Mouse (Mus musculus) lung, postnatal 36 days (tissue): ENCODE measurements at regions not wholly inside any gene's neighbourhood (a gene's known extent, or its start where the extent isn't known, plus 50 kb on each side); places are given as distances from the start of the nearest gene placed in this dataset.

Experiments used
- DNase-seq: peaks from one replicate; pipeline ENCODE4 v3.0.0; 2022; ENCODE audit warnings: mixed read lengths

DNA sequence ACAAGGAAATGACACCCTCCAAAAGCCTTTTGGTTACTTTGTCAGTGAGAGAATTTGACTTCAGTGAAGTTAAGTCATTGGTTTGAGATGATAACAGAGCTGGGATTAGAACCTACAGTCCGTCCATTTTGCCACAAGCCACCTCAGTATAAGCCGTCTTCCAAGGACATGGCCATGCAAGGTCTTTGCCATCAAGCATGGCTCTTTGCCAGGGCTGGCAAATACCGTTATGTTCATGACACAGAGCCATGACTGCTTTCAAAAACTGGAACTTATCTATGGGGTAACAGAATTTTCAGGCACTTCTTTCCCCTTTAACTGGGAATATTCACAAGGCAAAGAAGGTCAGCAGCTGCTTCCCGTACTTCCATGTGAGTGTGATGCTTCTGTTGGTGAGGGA, 441.9 kb upstream of the Fam19a5 start:
- no peak for DNase-seq

DNA sequence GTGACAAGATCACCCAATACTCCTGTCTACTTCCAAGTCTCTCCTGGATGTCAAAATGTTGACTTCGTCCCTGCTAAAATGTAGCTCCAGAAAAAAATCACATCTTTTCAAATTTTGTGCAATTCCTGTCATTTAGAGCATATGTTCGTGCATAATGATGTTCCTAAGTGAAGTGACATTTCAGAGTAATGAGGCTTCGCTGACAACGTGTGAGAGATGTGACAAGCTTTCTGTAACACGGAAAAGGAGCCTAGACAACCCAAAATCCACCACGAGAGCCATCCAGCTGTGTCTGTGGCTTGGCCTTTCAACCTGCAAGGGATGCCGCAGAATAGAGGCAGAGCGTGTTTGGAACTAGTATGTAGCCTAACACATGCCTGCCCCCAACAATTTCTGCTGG, 438.1 kb upstream of the Fam19a5 start:
- no peak for DNase-seq

DNA sequence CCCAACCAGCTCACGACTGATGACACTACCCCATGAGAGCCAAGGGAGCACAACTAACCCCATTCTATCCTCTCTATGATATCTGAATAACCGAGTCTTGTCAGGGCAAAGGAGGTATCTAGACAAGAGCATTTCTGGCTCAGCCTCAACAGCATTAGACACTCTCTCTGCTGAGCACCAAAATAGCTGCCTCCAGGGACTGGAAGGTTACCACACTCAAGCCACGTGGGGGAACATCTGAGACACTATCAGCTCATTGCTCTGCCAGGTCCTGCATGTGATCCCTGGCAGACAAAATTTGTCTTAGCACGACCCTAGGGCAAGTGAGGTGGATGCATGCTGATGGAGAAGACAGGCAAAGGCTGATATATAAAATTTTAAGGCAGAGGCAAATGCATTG, 436.4 kb upstream of the Fam19a5 start:
- DNase-seq, result no peak

DNA sequence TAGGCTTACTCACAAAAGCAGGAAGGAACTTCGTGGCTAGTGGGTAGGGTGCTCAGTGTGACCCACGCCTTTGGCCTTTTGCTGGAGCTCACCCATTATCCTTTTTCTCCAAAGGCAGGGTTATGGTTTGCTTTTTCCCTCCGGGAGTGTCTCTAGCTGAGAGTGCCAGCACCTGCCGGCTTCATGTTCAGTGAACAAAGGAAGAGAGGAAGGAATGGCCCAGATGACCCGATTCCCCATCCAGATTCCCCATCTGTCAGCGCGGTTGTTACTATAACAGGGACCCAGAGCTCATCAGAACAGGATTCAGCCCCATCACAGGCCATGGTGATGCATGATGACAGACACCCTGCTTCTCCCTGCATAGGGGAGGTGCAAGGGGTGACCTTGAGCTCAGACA, 435.7 kb upstream of the Fam19a5 start:
- DNase-seq, result no peak

DNA sequence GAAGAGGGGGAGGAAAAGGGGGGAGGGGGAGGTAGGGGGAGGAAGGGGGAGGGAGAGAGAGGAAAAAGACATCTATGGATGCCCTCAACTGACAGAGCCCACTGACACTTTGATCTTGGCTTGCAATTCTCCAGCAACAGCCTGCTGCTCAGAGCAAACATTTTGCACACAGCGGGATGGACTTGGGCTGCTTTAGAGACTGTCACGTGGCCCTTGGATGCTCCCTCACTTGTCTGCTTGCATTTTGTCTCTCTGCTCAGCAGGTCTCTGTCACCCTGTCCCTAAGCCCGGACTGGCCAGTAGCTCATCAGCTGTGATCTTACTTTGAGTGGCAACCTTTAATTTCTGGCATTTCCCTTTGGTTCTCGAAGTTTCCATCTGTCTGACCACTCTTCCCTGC, 421.4 kb upstream of the Fam19a5 start:
- DNase-seq, result no peak

DNA sequence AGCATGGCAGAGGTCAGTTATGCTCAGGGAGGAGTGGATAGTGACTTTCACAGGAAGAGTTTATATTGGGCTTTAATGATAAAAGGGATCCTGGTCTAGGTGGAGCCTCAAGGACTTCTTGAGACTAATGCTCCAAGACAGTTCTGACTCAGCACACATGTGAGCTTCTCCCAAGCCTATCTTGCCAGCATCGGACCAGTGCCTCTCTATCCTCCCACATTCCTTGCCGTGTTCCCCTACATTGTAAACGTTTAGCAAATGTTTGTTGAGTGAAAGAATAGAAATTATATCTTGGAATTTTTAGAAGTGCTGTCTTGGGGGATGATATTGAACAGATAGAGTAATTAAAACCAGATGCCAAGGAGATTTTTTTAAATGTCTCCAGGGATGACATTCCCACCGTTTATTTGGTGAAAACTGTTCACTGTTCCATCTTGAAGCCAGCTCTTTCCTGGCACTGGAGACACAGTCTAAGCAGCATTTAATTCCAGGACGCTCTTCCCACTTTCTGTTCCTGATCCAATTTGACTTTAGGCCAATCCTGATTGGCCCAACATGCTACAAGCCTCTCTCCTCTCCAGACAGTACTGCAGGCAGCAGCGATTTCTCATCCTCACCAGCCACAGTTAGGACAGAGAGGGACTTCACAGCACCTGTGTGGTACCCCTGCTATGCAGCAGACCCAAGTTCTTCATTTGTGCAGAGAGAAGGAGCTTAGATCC, 418.5 kb upstream of the Fam19a5 start:
- DNase-seq, result peak; percentile 2

DNA sequence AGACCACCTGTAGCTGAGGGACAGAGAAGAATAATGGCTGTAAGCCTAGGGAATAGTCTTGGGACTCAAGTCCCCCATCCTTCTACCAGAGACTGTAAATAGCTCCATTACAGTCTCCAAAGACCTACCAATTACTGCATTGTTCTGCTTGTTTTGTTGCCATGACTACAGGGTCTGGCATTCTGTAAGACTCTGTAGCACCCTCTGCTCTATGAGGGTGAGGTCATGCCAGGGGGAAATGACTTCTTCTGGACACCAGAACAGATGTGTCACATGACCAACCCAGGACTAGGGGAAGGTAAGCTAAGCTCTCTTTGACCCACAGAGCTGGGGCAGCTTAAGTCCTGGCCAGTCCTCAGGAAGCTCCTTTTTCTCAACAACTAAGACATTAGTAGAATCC, 405.2 kb upstream of the Fam19a5 start:
- no peak for DNase-seq

DNA sequence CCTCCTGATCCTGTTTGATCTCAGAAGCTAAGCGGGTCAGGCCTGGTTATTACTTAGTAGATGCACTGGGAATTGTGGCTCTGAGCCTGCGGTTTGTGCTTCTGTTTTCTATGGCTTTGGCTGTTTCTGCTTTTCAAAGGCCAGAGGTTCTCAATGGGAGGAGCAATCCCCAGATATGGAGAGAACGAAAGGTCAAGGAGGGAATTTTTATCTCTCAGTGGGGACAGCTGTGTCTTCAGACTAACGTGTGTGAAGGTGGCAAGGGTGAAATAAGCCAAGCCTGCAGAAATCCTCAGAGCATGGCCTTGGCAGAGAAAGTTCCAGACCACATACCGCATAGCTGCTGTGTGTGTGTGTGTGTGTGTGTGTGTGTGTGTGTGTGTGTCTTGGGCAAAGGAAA, 375.0 kb upstream of the Fam19a5 start:
- no peak for DNase-seq

DNA sequence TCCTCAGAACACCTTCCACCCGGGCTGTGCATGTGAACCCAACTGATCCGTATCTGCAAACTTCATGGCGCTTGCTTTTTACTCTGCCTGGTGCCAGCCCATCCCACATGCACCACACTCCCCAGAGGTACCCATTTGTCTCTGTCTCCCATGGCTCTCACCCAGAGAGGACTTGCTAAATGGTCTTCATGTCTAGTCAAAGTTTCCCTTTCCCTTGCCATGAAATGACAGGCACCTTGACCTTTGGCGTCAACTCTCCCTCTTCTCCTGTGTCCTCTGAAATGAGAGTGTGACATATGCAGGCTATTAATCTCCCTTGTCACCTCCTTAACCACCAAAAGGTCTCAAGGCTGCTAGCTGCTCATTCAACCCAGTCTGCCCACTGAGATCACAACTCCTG, 373.2 kb upstream of the Fam19a5 start:
- no peak for DNase-seq

DNA sequence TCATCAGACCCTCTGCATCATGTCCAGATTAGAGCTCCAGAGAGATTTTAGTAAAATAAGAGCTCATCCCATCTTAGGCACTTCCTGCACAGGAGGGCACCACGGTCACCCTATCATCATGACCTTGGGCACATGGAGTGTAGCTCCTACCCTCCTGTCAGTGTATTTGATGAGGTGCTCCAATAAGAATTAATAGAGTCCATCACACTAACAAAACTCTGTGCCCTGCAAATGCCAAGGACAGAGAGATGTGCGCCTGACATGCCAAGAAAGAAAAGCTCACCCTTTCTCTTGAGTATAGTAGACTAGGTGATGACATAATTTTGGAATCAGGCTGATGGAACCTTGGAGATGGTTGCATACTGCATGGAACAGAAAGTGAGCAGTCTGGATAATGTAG, 371.0 kb upstream of the Fam19a5 start:
- DNase-seq, result no peak

DNA sequence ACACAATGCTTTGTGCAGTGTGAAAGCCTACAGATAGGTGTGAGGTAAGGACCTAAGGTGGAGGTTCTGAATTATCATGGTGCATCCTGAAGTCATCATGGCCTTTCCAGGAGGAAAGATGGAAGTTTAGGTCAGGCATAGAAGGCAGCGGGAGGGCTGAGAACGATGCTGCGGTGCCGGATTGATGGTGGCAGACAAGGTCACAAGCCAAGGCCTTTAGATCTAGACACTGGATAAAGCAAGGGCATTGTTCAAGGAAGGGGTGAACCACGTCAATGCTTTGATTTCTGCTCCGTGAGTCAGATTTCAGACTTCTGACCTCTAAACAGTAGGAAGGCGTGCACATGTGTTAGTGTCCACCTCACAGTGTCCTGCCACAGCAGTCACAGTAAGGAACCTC, 365.5 kb upstream of the Fam19a5 start:
- DNase-seq, result no peak

DNA sequence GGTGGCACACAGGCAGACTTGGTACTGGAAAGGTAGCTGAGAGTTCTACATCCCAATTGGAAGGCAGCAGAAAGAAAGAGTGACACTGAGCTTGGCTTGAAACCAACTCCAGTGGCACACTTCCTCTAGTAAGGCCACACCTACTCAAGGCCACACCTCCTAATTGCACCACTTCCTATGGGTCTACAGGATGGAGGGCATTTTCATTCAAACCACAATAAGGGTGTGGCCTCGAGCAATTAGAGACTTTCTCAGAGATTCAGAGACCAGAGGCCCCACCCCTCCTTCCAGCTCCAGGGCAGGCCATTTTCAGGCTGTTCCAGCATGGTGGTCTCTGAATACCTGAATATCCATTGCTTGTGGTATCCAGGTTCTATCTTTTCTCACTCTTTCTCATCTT, 363.3 kb upstream of the Fam19a5 start:
- peak; percentile 2 for DNase-seq

DNA sequence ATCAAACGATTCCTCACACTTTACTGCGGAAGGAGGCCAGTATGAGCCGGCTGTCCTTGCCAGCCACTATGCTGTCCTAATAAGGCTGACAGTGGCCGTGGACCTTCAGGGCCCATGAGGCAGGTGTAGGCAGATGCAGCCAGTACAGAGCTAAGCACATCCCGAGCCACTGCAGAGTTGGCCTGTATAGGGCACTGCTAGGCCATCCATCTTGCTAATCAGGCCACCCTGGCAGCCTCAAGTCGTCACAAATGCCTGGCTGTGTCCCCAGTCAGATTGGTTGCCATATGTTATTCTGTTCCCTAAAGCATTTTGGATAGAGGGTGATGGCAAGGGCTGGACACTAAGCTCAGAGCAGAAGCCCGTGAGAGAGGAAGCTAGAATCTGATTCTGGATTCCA, 359.9 kb upstream of the Fam19a5 start:
- DNase-seq, result no peak

DNA sequence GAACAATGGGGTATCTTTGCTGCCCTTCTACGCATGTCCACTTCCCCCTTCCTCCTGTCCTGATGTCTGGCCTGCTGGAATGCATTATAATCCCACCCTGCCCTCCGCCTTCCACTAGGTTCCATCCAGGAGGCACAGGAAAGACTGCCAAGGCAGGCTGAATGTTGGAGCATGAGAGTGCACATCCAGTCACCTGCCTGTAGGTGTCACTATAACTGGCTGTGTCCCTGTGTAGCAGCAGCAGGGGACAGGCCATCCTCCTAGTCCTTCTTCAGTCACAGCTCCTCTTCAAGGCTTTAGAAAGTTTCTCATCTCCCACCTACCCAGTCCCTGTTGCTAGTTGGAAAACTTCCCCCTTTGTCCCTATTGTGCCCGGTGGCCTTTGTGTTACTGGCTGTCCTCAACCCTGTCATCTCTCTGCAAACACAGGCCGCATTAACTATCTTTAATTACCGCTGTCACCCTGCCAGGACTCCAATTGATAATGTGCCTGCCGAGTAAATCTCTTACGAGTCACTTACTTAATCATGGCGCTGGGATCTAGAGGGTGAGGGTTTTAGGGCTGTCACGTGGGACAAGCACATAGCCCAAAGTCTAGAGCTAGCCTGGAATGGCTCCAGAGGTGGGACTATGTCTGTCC, 355.2 kb upstream of the Fam19a5 start:
- DNase-seq, result no peak

DNA sequence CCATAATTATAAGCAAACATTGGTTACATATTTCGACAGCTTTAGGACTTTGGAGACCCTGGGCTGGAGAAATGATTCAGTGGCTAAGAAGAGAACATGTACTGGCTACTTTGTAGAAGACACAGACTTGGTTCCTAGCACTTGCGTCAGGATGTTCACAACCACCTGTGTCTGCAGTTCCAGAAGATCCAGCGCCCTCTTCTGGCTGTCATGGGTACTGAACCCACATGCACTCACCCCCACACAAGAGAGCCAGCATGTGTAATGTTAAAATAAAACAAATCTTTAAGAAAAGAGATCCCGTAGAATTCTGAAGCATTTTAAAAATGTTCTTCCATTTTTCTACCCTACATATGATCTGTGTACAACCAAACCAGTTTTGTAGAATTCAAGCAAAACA, 352.2 kb upstream of the Fam19a5 start:
- no peak for DNase-seq

DNA sequence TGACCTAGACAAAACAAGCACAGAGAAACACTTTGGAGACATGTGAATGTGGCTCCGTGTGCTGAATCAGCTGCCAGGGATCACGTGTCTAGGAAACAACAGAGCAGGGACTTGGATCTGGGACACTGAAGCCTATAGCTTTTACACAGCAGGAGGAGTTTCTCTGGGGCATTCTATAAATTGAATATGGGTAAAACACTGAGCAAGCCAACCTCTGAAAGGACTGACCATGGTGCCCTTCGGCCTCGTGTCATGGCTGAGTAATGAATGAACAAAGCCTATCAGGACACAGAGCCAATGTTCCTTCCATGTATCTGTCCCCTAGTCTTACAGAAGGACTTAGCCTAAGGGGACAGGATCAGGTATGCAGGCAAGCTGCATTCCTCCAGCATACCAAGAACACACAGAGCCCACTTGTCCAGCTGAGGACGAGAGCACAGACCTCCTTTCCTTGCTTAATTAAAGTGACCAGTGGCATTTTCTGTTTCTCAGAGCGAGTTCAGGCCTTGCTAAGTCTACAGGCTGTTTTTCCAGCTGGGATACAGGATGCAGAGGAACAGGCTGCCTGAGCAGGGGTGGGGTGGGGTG, 347.7 kb upstream of the Fam19a5 start:
- DNase-seq, result peak; percentile 11

DNA sequence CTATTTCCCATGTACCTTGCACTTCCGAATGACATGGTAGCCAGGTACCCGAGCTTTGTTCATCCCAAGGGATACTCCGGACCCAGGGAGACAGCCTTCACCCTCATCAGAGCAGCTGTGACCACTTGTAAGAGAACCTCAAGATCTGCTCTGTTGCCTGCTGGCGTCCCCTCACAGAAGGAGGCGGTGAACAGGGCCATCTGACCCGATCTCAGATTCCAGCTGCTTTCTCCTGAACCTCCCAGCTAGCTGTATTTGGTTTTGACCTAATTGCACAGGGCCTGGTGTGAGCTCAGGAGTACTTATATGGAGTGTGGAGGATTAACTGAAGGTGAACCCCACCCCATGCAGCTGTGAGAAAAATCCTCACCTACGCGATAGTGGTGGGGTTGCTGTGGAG, 344.5 kb upstream of the Fam19a5 start:
- DNase-seq, result no peak

DNA sequence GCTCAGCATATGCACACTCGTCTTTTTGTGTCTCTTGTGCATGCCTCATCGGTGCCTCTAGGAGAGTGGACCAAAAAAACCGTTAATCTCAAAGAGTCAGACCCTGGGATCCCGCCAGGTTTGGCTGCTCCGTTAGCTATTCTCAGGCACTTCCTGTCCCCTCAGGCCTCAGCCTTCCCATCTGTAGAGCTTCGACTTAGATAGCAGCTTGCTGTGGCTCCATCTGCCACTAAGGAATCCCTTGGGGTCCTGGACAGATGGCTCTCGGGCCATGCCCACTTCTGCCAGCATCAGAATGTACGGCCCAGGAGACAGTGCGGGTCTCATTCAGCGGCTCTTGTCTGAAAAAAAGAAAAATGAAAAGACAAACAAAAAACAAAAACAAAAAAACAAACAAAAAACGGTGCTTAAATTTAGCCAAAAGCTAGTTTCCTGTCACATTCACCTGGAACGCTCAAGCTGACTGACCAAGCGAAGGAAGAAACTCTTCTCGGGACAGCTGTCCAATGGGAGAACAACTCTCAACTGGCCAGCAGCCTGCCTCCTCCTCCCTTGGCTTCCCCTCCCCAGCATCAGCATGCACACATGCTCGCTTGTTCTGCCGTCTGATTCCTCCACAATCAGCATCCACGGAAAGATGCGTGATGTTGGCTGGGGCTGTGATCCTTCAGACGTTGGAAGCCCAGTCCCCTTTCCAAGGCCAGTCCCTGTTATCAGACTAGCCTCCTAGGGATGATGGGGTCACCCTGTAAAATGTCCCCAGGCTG, 343.6 kb upstream of the Fam19a5 start:
- no peak for DNase-seq

DNA sequence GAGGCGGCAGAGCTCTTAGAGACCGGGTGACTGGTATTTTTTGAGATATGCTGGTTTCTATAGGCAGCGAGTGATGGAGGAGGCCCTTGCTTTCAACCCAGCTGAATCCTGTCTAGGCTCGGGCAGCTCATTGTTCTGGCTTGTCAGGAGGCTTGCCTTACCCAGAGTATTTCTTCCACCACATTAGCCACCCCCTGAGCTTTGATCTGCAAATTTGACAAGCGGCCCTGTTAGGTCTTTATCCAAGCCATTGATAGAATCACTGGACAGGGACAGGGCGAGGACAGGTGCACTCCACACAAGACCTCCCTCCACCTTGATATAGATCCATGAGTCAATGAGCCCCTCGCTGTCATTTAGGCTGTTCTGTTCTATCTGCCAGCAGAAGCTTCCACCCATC, 343.0 kb upstream of the Fam19a5 start:
- DNase-seq, result no peak

DNA sequence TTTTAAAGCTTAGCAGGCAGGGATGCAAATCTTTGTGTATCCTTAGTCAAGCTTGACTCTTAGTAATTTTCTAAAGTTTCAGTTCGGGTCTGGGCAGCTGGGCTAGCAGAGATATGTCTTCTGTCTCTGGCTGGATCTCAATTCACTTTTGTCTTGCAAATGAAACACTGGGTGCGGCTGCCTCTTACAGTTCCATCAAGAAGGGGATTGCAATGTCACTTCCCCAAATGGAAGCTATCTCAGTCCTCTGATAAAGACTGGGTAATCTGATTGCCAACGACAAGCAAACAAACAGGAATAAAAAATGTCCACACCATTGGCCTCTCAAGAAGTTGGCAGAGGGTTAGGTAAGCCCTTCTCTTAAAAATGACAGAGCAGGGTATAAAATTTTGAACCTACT, 314.1 kb upstream of the Fam19a5 start:
- no peak for DNase-seq

DNA sequence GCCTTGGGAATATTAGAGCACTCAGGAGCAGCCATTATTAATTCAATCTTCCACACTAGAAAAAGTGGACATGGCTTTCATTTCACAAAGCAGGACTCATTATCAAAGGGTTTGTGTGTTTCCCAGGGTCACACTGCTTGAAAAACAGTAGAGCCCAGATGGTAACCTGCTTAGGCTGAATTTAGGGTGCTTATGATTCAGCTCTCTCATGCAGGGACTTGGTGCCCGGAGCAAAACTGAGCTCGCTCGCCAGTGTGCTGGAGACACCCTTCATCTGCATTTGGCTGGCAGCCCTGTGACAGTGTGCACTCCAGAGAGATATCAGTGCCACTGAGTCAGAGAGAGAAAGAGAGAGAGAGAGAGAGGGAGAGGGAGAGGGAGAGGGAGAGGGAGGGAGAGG, 308.0 kb upstream of the Fam19a5 start:
- no peak for DNase-seq

DNA sequence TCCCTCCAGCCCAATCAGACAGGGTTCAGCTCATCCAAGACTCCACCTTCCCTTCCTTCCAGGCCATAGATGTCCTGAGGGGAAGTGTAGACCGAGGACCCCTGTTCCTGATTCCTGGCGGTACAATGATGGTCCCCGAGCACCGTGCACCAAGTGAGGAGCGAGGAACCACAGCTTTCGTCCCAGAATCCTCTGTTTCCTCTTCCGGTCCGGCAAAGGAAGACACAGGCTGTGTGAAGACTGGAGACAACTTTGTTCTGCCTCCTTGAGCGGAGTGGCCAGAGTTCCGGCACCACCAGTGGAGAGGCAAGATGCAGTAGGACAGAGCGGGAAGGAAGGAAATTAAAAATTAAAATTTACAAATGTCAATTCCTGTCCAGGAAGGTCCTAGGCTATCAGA, 305.0 kb upstream of the Fam19a5 start:
- DNase-seq, result no peak

DNA sequence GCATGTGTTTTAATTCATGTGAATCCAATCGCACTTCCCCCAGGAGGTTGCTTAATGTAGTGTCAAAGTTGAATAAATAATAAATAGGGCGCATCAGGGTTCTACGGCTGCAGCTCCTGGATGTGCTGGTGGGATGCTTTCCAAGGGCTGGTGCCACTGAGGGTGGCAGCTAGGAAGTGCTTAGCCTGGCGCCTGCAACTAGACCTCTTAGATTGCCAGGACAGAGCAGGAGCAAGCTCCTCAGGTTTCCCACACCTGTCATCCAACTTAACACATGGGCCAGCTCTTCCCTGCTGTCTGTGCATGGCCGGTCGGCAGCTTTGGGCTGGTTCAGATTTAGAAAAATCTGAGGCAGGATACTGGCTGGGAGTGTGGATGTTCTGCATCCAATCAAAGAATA, 282.6 kb upstream of the Fam19a5 start:
- DNase-seq, result no peak

DNA sequence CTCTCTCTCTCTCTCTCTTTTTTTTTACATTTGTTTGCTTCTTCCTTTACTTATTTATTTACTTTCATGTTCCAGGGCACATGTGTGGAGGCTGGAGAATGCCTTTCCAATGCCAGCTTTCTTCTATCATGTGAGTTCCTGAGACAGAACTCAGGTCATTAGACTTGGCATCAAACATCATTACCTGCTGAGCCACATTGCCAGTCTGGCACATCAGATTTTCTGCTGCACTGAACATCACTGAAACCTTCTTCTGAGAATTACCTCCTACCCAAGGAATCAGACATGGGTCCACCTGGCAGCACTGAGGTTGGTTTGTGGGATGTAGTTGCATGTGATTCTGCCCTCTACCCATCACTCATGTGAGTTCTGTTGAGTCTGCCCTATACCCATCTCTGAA, 279.2 kb upstream of the Fam19a5 start:
- DNase-seq, result no peak
